Mouse (Mus musculus): ENCODE measurements at regions not wholly inside any gene's neighbourhood (a gene's known extent, or its start where the extent isn't known, plus 50 kb on each side); places are given as distances from the start of the nearest gene placed in this dataset.

- Histone ChIP-seq H3K4me1 (ENCODE audit: insufficient read depth, low read depth, low read length) (no peaks in the 10 kb centered on the region), H3K27me3 (ENCODE audit: insufficient read depth, low read length) (peaks cover 12% of the 10 kb centered on the region), H3K9me3 (replicated peaks) (no peaks in the 10 kb centered on the region), H3K4me3 (ENCODE audit: low read depth, low read length) (no peak overlapping the region), H3K36me3 (replicated peaks) (no peaks in the 10 kb centered on the region)
- DNase-seq (ENCODE audit: low spot score), result no peak
- TF ChIP-seq CTCF (IDR thresholded peaks at IDR 0.05; ENCODE audit: low read depth, low read length) (no peak), POLR2AphosphoS5 (IDR thresholded peaks at IDR 0.05; ENCODE audit: insufficient replicate concordance, low read depth, low read length) (no peak), GATA1 (IDR thresholded peaks at IDR 0.05; ENCODE audit: borderline replicate concordance, low read length) (no peak), TAL1 (conservative IDR thresholded peaks at IDR 0.05; ENCODE audit: low read depth, low read length) (no peak), GATA2 (IDR thresholded peaks at IDR 0.05; ENCODE audit: borderline replicate concordance, low read depth, low read length) (no peak)
- no peak for ATAC-seq (ENCODE audit: extremely low read depth, insufficient number of reproducible peaks, low FRiP score, poor library complexity, severe bottlenecking)
These were observed 91.3 kb downstream of the Cdc7 start for GRCm38 (mm10) chr5:107055455-107055854.

Data from G1E (cell line).